17 mouse cellular contexts compared by ENCODE assay signal in the genomic region with DNA sequence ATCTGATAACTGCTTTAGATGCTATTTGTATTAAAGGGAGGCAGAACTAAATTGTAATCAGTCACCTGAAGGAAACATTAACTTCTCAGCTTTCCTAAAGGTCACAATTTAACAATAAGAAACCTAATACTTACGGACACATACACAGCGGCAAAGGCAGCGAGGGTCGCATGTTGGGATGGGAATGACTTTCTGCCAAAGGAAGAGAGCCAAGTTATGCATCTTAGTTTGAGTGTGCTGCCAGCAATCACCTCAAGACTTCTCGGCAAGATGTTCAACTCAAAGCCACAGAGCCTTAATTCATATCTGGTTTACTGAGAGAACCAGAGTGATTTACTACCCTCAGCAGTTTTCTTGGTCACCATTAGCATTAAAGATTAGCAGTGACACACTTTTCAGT. TPM values are rescaled to one million over a fixed set of nuclear protein-coding genes. Genes with fewer than 3 reads are reported as not detected.
"Had no signal": no experiment of that assay in that cellular context is flagged by ENCODE, and none has a peak within 500 bp of the region (broad histone marks: within the 10 kb centered on the region; RNA-seq: fewer than 3 reads in every experiment).

No protein-coding gene starts in this region.

- DNase-seq: cerebellum, adult 2 months; cerebellum, adult 8-10 months; cerebellum, adult 9-11 months; cerebellum, postnatal 25 days; cerebellum, postnatal 36 days; embryo, embryonic 11 days; forebrain, postnatal 0 days; gastrocnemius, adult 2 months; gastrocnemius, postnatal 10 days; gastrocnemius, postnatal 14 days; gastrocnemius, postnatal 25 days; gastrocnemius, postnatal 36 days; heart, adult 11 months; heart, adult 18-20 months; heart, adult 2 months had no signal

RNA-seq across cellular contexts. Expression of gene Plppr4, which starts 34.1 kb away (rescaled TPM):
- total RNA-seq: common myeloid progenitor, adult 5-6 weeks; granulocyte monocyte progenitor cell, adult 5-6 weeks had no signal
